Mouse (Mus musculus): ENCODE measurements around the gene Draxin.
"Not testable (repeated sequence)": the region's sequence is repeated elsewhere in the genome, so short reads cannot be mapped to it uniquely, and the experiment has no call there.

Gene Draxin

DNA sequence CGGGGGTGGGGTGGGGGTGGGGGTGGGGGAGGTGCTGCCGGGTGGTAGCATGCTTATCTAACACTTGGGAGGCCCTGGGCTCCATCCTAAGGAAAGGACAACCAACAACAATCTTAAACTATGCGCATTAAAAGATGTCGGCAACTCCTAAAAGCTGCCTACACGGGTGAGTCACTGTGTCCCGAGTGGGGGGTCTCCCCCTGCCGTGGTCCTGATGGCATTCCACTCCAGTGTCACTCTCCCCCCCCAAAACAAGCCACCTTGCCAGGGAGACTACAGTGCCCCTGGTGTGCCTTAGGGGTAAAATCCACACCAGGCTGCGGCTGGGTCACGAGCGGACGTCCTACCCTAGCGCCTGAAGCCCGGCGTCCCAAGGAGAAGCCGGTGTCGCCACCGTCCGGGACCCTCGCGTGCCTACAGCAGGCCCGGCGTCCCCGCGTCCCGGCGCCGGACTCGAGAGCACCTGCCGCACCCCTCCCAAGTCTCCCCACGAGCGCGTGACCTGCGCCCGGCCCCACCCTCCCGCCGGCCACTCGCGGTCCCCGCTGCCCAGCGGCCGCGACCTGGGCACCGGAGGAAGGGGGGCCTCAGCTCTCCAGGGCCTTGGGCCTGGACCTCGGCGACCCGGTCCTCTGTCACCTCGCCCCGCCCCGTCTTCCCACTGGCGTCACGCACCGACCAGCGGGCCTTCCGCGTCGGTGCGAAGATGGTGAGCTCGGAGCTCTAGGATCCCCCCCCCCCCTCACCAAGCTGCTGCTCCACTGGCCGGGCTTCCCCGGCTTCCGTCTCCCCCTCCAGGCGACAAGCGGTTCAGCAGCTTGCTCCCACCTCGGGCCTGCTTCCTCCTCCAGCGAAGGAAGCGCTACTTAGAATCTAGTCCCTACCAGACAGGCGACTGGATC is 21.0 kb upstream of the Draxin start, which contains the start of gene Fbxo6:
Fbxo6 (minus strand) TSS at position 874 of the 902 bp plus-strand sequence.
- DNase-seq: peak; percentile 90 to 92

DNA sequence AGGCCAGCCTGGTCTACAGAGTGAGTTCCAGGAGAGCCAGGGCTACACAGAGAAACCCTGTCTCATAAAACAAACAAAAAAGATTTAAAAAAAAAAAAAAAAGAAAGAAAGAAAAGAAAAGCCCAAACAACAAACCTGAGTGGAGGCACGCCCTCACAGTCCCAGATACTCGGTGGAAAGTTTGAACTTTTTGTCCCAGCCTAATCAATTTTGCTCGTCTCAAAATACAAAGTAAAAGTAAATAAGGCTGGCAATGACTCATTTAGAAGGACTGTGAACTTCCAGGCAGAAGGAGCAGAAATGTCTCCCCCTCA is 20.4 kb upstream of the Draxin start:
- no peak for DNase-seq

DNA sequence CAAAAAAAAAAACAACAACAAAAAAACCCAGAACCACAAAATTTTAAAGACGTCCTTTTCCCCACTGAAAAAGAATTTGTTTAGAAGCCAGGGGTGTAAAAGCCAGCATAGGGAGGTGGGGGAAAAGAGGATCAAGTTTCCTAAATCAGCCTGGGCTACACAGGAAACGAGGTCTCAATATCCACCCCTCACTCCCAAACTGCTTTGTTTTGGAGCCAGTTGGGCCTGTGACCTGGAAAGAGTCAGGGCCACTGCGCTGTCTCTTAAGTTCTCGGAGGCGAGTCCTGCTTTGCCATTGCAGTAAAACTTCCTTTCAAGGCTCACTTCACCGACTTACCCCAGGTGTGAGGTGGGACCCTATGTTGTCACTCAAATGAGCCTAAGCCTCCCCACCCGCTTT is 19.7 kb upstream of the Draxin start:
- no peak for DNase-seq

DNA sequence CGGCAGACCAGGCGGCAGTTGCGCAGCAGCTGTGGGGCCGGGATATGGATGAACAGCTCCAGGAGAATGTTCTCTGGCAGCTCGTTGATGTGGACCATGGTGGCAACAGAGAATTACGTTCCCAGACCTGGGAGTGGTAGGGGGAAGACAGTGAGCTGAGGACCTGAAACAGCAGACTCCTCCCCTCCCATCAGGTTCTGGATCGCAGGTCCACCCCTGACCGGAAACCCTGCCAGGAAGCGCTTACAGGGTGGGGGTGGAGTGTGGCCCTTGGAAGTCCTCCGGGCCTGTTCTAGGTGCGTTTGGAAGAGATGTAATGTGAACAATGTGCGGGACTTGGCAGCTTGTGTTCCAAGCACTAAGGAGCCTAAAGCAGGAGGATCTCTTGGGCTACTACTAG is 19.0 kb upstream of the Draxin start:
- peak; percentile 58 to 76 for DNase-seq

DNA sequence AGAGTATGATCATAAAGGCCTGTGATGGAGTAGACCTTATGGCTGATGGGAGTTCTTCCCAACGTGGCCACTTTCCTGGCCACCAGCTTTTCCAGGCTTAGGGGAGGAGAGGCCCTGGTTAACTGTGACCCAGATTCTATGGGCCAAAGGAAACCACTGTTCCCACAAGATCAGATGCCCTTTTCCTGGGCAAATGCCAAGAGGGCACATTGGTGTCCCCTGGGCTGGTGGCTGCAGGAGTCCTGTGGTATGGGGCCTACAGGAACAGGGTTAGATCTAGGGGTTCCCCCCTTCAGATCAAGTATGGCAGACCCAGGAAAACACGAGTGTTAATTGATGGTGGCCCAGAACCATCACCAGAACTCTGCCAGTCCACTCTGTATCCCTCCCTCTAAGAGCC is 17.2 kb upstream of the Draxin start:
- no peak for DNase-seq

DNA sequence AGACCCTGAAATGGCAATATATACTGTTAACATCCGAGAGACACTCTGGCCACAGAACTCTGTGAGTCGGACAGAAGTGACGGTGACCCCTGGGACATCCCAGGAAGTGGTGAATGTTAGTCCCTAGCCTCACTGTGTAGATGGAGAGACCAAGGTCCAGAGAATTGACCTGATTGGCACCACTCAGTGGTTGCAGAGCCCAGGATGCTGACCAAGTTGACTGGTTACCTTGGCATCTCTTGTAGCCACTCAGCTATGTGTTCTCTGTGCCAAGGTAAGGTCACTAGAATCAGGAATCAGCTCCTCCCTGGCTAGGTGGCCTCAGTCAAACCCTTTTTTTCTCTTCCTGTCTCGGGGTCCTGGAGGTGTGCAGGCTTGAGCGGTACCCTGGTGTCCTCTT is 13.2 kb upstream of the Draxin start:
- no peak for DNase-seq

DNA sequence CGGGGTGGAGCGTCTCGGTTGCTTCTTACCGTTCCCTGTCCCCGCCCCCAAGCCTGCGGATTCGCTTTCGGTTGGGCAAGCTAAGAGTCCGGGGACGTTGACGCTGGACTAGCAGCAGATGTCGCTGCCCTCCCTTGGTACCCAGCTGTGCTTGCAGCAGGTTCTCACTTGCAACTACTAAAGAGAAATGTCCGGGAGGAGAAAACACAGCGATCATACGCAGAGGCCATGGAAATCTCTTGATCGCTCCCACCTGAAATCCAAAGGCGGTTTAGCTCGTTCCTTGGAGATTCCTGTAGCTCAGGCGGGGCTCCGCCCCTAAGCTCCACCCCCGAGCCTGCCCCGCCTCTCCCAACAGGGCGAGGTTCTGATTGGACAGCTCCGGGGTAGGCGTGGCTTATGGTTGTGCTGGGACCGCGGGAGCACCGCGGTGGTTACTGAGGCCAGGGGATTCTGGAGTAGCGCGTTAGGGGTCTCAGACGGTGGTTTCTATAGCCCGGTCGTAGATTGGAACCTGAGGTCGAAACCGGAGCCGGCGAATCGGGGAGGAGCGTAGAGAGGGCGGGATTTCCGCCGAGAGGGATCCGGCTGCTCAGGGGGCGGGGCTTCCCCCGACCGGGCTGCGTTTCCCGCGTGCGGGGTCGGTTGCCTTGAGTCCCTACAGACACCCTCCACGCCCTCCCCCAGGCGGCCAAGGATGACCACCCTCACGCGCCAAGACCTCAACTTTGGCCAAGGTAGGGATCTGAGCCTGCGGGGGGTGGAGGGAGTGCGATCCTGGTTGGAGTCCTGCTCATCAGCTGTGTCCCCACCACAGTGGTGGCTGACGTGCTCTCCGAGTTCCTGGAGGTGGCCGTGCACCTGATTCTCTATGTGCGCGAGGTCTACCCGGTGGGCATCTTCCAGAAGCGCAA is 9.9 kb upstream of the Draxin start:
- DNase-seq: peak; percentile 95 to 96

DNA sequence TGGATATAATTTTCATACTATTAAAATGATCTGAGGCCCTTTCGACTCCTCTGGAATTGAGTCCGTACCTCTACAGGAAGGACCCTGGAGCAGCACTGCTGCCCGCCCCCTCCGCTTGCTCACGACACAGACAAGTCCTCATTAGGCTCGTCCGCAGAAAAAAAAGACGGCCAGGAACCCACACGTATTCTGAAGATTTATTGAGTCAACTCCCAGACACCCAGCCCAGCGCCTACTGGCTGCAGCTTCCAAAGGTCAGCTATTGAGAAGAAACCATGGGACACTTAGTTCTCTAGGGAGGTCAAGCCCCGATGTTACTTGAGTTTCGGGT is 9.2 kb upstream of the Draxin start:
- no peak for DNase-seq

DNA sequence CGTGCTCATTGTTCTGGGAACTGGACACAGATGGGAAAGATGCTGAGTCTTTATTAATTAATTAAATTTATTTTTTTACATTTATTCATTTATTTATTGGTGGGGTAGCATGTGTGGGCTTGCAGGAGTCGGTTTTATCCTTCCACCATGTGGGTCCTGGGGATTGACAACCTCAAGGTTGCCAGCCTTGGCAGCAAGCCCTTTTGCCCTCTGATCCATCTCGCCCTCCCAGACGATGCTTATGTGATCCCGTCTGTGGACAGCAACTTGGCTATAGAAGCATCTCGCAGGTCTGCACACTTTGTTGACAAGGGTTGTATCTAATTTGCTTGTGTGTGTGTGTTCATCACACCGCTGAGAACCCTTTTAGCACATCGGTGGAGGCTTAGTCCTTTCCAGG is 7.0 kb upstream of the Draxin start:
- DNase-seq: no peak

DNA sequence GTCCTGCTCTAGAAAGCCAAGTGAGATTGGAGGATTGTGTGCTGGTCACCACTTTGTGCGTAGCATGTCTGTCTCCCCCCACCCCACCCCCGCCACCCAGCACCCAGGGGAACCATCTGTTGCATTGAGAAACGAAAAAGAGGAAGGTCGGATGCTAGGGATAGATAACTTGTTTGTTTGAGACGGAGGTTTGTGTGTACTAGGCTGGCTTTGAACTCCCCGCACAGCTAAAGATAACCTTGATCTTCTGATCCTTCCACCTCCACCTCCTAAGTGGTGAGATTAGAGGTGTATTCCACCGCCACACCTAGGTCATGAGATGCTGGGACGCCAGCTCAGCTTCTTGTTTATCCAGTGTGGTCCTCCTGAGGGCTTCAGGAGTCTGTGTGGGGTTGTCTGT is 4.5 kb upstream of the Draxin start:
- no peak for DNase-seq

DNA sequence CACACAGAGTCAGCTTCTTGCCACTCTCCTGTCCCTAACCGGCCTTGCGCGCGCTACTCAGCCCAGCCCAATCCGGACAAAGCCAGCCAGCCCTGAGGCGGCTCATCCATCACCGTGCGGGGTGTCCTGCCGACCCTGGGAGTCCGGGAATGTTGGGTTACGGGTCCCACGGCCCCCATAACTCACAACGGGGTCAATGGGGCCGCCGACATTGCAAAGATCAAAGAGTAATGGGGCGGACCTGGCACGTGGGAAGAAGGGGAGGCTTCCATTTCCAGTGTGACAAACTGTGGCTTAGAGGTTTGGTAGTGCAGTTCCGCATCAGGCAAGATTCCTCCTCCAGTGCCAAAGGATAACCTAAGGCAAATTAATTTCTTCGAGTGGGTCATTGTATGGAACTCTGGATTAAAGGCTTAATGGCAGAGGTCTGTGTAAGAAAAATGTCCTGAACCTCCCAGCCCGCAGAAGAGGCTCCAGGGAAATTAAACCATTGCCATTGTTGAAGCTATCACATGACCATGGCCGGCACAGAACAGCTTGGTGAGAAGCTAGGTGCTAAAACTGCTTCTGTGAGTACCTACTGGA is 1.1 kb upstream of the Draxin start:
- DNase-seq: no peak

DNA sequence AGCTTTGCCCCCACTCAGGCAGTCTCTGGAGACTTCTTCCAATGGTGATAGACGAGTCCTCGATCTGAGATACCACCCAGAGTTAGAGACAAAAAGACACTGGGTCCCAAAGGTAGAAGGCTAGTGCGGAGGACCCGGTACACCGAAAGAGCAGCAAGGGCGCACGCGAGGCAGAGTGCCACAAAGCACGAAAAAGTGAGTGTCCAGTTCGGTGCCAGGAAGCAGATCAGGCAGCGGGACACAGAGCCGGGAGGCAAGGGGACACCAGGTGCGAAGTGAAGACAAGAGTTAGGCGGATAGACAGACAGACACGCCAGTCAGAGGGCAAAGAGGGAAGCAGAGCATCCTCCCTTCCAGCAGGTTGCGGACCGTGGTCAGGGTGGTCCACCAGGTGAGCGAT is 365 bp downstream of the Draxin start, which contains the start of gene Mad2l2:
Mad2l2 (plus strand) TSS at position 252 of the 400 bp plus-strand sequence.
- no peak for DNase-seq

DNA sequence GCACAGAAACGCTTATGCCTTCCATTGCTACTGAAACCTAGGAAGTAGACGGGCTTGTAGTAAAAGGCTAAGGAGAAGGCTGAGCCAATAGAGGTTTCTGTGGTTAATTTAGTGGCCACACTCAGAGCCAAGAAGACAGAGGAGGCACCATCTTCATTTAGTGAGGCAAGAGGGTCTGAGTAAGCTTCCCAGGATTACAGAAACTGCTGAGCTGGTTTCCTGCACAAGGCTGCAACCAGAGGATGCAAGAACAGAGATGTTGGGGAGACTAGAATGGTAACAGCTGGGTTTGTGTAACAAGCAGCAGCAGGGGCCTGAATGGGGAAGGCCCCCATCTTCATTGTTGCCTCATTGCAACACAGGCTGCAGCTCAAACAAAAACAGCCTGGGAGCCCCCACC is 1.8 kb downstream of the Draxin start:
- no peak for DNase-seq

DNA sequence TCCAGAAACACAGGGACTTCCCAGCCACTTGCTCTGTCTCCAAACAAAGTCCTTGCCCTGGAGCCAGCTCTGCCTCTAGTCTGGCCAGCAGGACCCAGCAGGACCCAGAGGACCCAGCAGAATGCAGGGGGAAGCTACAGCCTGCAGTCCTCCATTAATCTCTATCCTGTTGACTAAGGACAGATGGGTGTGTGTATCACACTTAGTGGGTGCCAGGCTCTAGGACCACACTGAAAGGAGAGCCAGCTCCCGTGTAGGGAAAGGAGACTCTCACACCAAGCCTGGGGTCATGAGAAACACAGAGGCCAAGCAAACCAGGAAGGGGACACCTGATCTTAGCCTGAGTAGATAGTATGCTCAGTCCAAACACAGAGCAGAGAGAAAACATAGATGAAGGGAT is 2.3 kb downstream of the Draxin start:
- no peak for DNase-seq

DNA sequence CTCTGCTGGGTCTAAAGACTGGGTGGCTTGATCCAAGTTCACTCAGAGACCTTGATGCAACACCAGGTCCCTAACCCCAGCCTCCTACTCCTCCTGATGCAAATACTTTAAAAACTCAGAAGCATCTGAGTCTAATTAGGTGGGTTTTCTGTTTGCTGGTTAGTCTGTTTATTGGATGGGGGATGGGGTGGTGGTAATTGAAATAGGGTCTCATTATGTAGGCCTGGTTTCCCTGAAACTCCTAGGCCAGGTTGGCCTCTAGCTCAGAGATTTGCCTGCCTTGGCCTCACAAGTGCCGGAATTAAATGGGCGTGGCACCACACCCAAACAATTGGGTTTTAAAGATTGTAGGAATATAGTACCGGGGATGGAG is 7.8 kb downstream of the Draxin start:
- DNase-seq: no peak

DNA sequence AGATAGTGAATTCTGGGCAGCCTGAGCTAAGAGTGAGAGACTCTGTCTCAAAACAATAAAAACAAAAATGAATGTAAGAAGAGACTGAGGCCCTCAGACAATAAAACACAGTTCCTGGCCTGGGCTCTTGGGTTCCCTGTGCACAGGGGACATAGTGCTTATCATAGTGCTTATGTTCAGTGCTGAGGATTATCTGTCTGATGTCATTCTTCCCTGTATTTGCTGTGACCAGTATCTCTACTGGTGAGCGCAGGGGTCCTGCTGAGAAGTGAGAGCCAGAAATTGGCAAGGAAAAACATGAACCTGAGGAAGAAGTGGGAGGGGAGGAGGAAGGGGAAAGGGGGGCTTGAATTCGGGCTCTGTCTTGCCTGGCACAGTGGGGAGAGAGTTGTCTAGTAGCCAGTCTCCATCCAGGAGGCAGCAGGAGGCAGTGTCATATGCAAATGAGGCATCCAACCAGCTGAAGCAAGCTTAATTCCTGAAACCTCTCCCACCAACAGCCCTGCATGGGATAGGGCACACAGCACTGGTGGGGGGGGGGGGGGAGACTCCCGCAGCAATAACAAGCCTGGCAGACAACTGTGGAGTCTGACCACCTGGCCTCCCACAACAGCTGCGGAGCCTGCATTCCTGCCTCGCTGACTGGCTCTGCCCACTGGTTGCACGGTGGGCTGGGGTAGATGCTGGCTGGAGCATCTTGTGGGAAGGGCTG is 8.4 kb downstream of the Draxin start:
- no peak for DNase-seq

DNA sequence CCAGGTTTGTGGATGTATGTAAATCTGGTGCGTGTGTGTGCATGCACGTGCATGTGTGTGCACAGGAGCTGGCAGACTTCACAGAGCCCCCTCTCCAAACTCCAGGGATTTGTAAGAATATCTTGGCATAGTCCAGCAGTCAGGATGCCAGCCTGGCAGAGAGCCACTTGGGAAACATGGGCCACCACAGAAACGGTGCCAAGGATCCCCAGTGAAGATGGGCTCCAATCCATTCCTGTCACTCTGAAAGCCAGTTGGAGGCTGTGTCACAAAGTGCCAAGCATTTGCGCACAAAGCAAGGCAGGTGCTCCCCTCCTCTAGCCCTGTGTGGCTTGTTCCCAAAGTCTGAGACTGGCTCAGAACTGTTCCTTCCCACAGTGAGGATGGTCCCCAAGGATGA is 9.1 kb downstream of the Draxin start:
- no peak for DNase-seq

DNA sequence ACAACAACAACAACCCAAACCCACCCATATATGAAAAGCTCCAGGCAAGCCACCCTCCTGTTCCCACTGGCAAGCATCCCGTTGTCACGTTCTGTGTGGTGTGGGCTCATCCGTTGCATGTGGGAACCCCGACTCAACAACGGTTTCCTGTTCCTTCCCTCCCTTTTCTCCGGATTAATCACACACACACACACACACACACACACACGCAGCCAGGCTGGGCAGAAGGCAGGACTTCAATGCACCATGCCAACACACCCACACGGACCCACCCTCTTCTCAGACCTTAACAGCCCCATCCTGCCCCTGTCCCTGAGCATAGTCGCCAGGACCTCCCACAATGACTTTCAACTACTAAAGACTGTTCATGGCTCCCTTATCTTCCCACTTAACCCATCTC is 9.9 kb downstream of the Draxin start:
- no peak for DNase-seq

DNA sequence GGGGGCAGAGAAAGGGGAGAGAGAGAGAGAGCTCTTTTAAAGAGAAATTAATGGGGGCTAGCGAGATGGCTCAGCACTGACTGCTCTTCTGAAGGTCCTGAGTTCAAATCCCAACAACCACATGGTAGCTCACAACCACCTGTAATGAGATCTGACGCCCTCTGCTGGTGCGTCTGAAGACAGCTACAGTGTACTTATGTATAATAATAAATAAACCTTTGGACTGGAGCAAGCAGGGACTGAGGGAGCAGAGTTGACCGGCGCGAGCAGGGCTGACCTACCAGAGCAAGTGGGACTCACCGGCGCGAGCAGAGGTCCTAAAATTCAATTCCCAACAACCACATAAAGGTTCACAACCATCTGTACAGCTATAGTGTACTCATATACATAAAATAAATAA is 10.9 kb downstream of the Draxin start:
- DNase-seq: not testable (repeated sequence)

DNA sequence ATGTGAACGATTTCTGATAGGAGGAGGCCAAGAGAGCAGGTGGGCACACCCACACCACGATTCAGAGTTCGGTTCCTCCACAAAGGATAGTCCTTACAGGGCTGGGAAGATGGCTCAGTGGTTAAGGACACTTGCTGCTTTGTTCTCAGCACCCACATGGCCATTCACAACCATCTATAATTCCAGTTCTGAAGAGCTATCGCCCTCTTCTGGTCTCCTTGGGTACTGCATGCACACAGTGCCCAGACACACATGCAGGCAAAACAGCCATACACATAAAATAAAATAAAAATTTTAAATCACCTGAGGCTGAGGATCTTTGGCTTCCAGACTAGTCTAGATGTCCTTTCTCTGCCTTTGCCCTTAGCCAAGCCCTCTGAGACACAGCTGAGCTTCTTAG is 13.1 kb downstream of the Draxin start:
- no peak for DNase-seq

DNA sequence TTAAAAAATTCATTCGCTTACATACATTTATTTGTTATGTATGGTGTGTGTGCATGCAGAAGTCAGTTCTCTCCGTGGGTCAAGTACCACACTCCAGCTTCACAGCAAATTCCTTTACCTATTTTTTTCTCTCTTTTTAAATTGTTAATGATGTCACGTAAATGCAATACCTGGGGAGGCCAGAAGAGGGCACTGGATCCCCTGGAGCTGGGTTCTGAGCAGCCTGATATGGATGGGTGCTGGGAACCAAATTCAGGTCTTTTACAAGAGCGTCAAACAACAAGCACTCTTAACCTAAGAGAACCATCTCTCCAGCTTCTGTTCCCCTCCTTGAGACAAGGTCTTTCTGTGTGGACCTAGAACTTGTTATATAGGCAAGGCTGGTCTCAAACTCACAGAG is 13.8 kb downstream of the Draxin start:
- no peak for DNase-seq

DNA sequence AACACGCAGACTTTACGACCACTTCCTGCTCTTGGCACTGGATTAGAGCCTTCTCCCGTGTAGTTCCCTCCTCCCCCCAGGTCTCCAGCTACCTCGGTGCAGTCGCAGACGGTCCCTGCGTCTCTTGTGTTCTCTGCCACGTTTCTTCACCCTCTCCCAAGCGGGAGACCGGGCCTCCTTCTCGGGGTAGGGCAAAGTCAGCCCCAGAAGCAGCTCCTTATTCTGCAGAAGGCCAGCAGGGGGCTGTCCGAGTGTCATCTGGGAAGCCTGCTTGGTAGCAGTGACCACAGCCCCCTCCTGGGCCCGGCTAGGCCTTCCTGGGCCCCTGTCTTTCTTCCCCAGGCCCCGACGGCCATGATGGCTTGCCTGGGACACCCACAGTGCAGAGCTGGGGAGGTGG is 15.0 kb downstream of the Draxin start:
- DNase-seq: peak in 1 of 2 experiments; percentile 33

DNA sequence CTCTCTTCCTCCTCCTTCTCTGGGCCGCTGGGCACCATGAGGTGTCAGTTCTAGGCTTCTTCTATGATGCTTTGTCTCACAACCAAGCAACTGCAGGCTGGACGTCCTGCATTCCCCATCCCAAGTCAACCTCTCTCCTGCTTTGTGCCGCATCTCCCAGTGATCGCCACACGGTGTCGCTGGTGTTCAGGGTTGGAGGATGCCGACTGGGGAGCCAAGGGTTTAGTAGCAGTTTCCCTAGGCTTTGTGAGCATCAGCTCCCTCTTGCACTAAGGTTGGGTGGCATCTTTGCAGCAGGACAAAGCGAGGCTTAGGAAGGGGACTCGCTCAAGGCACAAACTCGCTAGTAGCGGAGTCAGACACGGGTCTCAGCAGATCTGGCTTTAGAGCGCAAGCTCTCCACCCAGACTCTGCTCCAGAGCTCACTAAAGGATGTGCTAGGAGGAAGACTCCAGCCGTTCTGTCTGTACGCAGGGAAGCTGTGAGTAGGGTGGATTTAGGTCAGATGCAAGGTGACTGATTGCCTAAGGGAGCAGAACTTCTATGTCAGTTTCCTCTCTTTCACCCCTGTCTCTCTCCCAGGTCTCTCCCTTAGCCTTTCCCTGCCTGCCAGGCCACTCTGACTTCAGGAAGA is 15.6 kb downstream of the Draxin start:
- peak; percentile 81 to 82 for DNase-seq
